Mouse (Mus musculus) adipose tissue, adult 10 weeks (tissue): ENCODE results near the gene Hbb-bs. TPM values are rescaled to one million over a fixed set of nuclear protein-coding genes. Genes with fewer than 3 reads are reported as not detected.

Source experiments
- polyA plus RNA-seq: library from polyadenylated mRNA; stranded (reverse); fragments of 350-450 nt; fragmentation: Illumina TruSeq; extraction: RNeasy Lipid Tissue Mini Kit (QIAGEN cat#74804); gene quantifications from one replicate; pipeline ENCODE4 v1.2.3, GENCODE M21; 2014; ENCODE audit warnings: low read depth, low replicate concordance

Gene Hbb-bs
- 2,394 TPM for polyA plus RNA-seq

GRCm38 (mm10) chr7:103827808-103828207, at the start of gene Hbb-bs:
TSS of gene Hbb-bs (minus strand) at chr7:103828096.

GRCm38 (mm10) chr7:103853090-103853489, 25.2 kb upstream of the Hbb-bs start, which contains the start of gene Hbb-y:
TSS of gene Hbb-y (minus strand) at chr7:103853216.

GRCm38 (mm10) chr7:103843034-103843433, 15.1 kb upstream of the Hbb-bs start, which contains the start of gene Hbb-bh1:
TSS of gene Hbb-bh1 (minus strand) at chr7:103843164.

DNA sequence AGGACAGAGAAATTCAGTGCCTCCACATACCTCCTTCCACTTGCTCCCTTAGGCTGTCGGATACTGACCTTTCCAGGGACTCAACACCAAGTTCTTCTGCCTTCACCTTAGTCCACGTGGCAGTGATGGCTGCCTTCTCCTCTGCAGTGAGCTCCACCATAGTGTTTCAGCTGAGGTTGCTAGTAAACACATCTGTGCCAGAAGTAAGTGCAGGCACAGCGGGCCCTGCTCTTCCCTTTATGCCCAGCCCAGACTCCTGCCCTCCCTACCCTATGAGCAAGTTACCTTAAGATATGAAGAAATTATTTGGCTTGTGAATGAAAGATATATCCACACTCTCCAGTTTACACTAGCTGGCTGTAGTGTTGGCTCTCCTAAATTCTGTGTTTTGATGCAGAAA, 12.4 kb upstream of the Hbb-bs start, which contains the start of gene Hbb-bh2:
Gene Hbb-bh2, minus strand, starts transcription at position 253 of the 400 bp plus-strand sequence.

DNA sequence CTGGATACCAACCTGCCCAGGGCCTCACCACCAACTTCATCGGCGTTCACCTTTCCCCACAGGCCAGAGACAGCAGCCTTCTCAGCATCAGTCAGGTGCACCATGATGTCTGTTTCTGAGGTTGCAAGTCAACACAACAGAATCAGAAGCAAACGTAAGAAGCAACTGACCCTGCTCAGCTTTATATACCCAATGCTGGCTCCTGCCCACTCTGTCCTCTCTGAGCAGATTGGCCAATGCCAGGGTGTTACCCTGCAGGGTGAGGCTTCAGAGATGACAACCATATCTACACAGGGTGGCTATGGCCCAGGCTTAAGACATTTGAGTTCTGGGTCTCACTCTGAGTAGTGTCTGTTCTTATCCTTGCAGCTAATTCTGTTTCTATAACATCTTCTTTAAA, 14.1 kb downstream of the Hbb-bs start, which contains the start of gene Hbb-bt:
Gene Hbb-bt, minus strand, starts transcription at position 231 of the 400 bp plus-strand sequence.

GRCm38 (mm10) chr7:103791721-103792120, 36.2 kb downstream of the Hbb-bs start, which contains the start of gene Olfr67:
TSS of gene Olfr67 (minus strand) at chr7:103791821.

DNA sequence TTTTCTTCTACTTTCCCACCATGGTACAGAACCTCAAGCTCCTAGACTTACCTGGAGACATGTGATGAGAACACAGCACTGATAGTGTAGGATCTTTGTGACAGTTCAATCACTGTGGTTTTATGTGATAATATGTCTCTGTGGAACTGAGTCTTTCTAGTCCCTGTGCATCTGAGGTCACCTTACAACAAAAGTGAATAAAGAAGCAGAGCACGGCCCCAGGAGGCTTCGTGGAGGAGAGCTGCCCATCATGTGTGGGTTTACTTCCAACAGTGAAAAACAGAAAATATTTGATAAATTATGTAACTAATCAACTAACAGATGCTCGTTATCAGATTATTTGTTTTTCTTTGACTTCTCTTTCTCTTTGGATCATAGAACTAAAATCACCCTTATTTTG, 48.3 kb downstream of the Hbb-bs start, which contains the start of gene Olfr68:
Gene Olfr68, minus strand, starts transcription at position 101 of the 400 bp plus-strand sequence.

Other genes starting within 250 kb of the Hbb-bs start
- gene Olfr618, start 238.0 kb downstream of the Hbb-bs start, polyA plus RNA-seq: not detected
- gene Olfr619, start 227.5 kb downstream of the Hbb-bs start, polyA plus RNA-seq: not detected
- not detected for gene Olfr620, start 215.6 kb downstream of the Hbb-bs start, polyA plus RNA-seq
- not detected for gene Olfr622, start 185.4 kb downstream of the Hbb-bs start, polyA plus RNA-seq
- not detected for gene Olfr623, start 164.4 kb downstream of the Hbb-bs start, polyA plus RNA-seq
- 0.11 TPM for gene Olfr624, start 156.9 kb downstream of the Hbb-bs start, polyA plus RNA-seq
- not detected for gene Olfr625-ps1, start 145.4 kb downstream of the Hbb-bs start, polyA plus RNA-seq
- gene Olfr243, start 113.4 kb downstream of the Hbb-bs start, polyA plus RNA-seq: not detected
- gene Olfr628, start 97.7 kb downstream of the Hbb-bs start, polyA plus RNA-seq: not detected
- not detected for gene Olfr629, start 83.2 kb downstream of the Hbb-bs start, polyA plus RNA-seq
- gene Olfr630, start 70.8 kb downstream of the Hbb-bs start, polyA plus RNA-seq: not detected
- gene Olfr69, start 56.5 kb downstream of the Hbb-bs start, polyA plus RNA-seq: not detected
- not detected for gene Olfr68, start 48.4 kb downstream of the Hbb-bs start, polyA plus RNA-seq
- gene Olfr67, start 36.3 kb downstream of the Hbb-bs start, polyA plus RNA-seq: not detected
- 353 TPM for gene Hbb-bt, start 14.1 kb downstream of the Hbb-bs start, polyA plus RNA-seq
- gene Hbb-bh2, start 12.4 kb upstream of the Hbb-bs start, polyA plus RNA-seq: not detected
- gene Hbb-bh1, start 15.1 kb upstream of the Hbb-bs start, polyA plus RNA-seq: not detected
- gene Hbb-y, start 25.1 kb upstream of the Hbb-bs start, polyA plus RNA-seq: not detected
- gene Olfr66, start 58.2 kb upstream of the Hbb-bs start, polyA plus RNA-seq: not detected
- not detected for gene Olfr64, start 66.4 kb upstream of the Hbb-bs start, polyA plus RNA-seq
- gene Olfr65, start 75.4 kb upstream of the Hbb-bs start, polyA plus RNA-seq: not detected
- not detected for gene Olfr631, start 100.7 kb upstream of the Hbb-bs start, polyA plus RNA-seq
- gene Olfr632, start 106.3 kb upstream of the Hbb-bs start, polyA plus RNA-seq: not detected
- gene Olfr633, start 116.3 kb upstream of the Hbb-bs start, polyA plus RNA-seq: not detected
- gene Olfr635, start 143.1 kb upstream of the Hbb-bs start, polyA plus RNA-seq: not detected
- gene Olfr638, start 170.7 kb upstream of the Hbb-bs start, polyA plus RNA-seq: not detected
- not detected for gene Olfr639, start 189.2 kb upstream of the Hbb-bs start, polyA plus RNA-seq
- not detected for gene Olfr640, start 197.5 kb upstream of the Hbb-bs start, polyA plus RNA-seq
- not detected for gene Olfr641, start 207.3 kb upstream of the Hbb-bs start, polyA plus RNA-seq
- gene Olfr642, start 224.6 kb upstream of the Hbb-bs start, polyA plus RNA-seq: not detected
- gene 4930516K23Rik, start 233.3 kb upstream of the Hbb-bs start, polyA plus RNA-seq: not detected
- gene Olfr644, start 243.8 kb upstream of the Hbb-bs start, polyA plus RNA-seq: not detected